Mouse (Mus musculus) urinary bladder, adult 2 months (tissue): ENCODE results near the gene Hps3. TPM values are rescaled to one million over a fixed set of nuclear protein-coding genes. Genes with fewer than 3 reads are reported as not detected.
"Not testable (repeated sequence)": the region's sequence is repeated elsewhere in the genome, so short reads cannot be mapped to it uniquely, and the experiment has no call there.

ENCODE experiments used
- DNase-seq: peaks from one replicate; pipeline ENCODE4 v3.0.0; 2022; ENCODE audit warnings: low spot score
- polyA plus RNA-seq: library from polyadenylated mRNA; depleted of rRNA; stranded (reverse); fragments of >200 nt; gene quantifications from 2 replicates; pipeline ENCODE4 v1.2.3, GENCODE M21; 2012; rRNA removed

The Hps3 gene
- 14.0 and 18.9 TPM in 2 replicates for polyA plus RNA-seq

DNA sequence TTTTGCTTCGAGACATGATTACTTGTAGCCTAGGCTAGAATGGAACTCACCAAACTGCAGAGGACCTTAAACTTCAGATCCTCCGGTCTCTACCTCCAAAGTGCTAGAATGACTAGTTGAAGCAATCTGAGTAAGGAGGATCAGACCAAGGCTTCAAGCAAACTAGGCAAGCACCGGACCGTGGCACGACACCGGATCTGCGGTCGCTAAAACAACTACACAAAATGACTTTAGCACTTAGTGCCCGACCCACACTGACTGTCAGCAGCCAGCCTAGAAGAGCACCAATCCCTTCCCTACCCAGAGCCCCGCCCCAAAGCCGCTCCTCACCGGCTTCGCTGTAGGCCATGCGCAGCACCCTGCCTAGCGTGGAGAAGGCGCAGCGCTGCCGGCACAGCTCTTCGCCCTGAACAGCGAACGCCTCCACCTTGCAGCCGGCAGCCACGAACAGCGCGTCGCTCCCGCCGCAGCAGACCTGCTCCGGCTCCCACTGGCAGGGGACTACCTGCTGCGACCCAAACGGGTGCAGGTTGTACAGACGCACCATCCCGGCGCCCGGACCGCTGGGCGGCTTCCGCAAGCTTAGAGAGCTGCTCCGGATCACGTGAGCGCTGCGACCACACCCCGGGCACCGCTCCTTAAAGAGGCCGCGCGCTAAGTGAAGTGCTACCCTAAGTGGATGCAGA lies at the start of gene Hps3:
Hps3 (minus strand) TSS at position 597 of the 686 bp plus-strand sequence.
- peak; percentile 80 for DNase-seq

DNA sequence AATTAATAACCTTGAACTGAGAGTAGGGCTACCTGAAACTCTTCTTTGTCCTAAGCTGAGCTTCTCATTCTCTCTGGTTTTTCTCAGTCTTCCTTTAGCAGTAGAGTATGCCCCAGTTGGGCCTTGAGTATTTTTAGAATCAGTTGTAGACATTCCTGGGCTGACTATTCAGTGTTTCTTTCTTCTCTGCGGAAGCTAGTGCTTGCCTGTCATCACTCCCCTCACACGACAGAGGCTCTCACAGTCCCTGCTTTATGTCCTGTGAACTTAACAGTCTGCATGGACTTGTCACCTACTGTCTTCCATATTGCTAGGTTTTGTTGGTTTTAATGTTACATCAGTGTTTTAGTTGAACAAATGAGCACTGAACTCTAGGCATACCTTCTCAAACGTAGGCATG lies 47.0 kb upstream of the Hps3 start:
- DNase-seq: no peak

DNA sequence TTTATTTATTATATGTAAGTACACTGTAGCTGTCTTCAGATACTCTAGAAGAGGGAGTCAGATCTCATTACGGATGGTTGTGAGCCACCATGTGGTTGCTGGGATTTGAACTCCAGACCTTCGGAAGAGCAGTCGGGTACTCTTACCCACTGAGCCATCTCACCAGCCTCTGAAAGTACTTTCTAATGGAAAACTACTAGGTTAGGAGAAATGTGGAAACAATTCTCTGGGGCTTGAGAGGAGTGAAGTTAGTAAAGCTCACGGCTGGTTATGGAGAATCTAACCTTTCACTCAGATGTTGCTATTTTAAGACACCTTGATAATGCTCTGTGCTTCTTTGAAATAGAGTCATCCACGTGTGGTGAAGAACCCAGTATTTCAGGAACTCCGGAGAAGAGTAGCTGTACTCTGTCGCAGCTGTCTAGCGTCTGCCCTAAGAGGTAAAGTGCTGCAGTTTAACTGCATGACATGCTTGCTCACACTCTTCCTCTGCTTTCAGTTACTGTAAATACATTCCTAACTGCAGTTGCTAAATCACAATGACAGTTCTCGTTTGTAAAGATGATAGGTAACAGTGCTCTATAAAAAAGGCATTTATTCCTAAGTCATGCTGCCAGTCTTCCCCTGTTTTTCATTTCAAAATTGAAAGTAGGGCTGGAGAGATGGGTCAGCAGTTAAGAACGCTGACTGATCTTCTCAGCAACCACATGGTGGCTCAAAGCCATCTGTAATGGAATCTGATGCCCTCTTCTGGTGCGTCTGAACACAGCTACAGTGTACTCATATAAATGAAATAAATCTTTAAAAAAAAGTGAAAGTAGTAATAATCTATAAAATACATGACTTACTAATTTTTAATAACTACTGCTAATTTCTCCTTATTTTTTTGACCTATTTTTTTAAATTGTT lies 41.3 kb upstream of the Hps3 start:
- no peak for DNase-seq

DNA sequence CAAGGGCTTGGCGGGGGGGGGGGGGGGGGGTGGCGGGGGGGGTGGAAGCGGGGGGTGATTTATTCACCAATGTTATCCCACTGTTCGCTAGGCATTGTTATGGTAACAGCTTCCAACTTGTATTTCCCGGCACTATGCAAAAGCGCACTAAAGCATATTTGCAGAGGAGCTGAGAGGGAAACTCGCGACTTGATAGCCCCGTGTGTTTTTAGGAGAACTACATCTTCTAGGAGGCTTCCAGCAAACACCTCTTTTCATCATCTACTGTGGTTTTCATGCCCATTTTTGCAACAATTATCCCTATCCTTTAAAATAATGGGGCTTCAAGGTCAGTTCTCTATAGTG lies 23.1 kb upstream of the Hps3 start:
- no peak for DNase-seq

DNA sequence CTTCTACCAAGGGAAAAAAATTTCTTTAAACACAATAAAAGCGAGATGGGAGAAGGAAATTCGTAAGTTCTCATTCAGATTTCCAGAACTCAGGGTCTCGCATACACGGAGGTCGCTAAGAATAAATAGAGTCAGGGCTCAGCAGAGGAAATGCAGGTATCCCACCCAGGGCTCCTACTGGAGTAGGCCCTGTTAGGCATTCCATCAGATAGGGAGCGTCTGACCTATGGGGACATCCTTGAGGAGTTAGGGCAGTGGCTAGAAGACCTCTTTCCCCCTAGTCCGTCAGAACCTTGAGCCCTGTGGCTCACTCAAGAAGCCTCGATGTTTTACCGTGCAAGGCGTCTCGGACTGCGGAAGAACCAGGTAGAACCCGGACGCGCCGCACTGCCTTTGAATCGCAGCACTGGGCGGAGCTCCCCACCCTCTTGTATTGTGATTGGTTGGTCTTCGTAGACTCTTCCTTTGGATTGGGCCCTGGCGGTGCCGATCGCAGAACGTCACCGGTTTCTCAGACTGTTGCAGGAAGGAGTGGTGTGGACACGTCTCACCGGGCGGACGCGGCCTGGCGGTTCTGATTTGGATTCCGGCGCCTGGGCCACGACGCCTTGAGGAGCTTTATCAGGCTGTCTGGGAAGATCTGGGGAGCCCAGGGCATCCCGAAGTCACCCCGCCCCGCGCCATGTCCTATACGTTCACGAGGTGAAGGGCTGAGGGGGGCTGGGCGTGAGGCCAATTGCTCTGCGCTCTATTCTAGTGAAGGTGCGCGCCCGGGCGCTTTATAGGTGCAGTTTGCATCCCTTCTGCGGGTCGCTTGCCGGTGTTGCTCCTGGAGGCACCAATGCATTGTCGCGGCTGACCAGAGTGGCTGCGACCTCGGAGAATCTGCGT lies 22.4 kb upstream of the Hps3 start, which contains the start of gene Hltf:
Hltf (plus strand) TSS at position 506 of the 891 bp plus-strand sequence.
- peak; percentile 91 for DNase-seq

DNA sequence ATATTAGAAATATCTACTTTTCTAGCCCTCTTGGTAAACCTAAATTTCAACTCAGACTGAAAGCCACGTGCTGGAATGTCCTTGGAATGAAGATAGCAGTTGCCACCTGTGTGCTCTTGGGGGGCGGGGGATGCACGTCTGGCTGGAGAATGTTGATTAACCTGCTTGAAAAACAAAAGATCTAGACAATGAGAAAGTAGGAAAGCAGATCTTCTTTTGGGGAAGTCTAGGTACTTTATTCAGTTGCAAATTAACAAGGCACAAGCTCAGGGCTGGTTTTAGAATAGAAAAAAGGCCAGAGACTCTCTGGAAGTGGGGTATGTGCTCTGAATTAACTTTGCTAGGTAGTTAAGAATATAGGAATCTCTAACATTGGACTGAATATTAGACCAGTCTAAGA lies 9.6 kb upstream of the Hps3 start:
- DNase-seq: not testable (repeated sequence)

DNA sequence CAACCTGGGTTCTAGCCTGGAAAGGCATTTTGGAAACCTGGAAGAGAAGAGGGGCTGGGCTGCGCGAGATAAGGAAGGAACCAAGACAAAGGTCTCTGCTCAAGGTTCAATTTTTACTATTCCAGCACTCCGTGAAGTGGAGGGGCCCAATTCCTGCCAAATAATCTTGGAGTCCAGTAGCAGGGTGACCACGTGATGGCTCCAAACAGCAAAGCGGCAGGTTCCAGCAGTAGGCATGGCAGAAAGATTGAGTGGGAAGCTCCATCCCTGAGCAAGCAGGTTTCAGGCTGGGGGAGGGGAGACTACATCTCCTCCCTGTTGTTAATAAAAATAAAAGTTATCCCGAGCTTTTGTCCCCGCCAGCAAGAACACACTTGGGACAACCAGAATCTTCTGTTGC lies 6.3 kb upstream of the Hps3 start:
- DNase-seq: not testable (repeated sequence)

DNA sequence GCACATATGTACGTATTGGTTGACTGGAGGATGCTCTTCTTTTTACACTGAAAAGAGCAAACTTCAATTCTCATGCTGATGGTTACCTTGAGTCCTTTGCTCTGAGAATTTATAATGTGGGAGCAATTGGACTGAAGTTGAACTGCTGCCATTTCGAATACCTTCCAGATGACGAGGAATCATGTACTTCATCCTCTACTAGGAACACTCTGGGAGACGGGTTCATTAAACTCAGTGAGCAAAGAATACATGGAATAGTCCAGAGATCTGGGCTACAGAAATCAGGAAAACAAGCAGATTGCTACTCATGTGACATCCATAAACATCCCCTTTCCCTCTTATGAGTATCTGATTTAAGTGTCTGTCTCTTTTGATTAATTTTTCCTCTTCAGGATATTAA lies 954 bp upstream of the Hps3 start:
- no peak for DNase-seq

DNA sequence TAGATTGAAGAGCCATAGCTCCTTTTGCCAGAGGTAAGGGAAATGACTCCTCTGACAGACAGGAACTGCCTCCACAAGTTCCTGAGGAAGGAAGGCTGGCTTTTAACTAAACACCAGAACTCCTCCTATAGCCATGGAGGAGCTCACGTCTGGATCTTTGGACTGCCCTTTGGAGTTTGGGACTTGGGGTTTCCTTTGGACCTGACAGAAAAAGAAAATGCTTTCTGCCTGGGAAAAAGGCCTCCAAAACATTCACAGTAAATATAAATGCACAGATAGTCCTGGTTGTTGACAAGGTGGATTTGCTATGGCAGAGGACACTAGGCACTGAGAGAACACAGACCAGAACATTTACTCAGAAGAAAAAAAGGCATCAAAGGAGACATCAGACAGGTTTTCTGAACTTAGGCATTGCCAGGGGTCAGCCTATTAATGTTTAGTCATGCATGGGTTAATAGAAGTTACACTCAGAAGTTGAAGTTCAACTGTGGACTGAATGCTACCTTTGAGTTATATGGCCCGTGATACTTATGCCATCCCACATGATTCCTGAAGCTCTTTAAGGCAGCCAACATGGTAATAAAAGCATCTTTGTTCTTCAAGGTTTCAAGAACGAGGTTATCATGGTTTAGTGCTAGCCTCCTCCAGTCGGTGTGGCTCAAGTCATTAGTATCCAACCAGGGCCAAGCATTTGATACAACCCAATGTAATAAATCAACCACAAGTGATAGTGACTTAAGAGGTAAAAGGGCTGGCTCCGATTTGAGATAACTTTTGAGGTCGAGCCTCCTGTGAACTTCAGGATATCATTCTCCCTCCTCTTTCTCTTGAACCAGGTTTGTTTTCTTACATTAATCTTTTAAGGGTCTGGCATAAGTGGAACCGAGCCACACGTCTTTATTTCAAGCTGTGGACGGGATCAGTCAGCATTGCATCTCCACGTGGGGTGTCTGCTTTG lies 1.1 kb downstream of the Hps3 start:
- no peak for DNase-seq

DNA sequence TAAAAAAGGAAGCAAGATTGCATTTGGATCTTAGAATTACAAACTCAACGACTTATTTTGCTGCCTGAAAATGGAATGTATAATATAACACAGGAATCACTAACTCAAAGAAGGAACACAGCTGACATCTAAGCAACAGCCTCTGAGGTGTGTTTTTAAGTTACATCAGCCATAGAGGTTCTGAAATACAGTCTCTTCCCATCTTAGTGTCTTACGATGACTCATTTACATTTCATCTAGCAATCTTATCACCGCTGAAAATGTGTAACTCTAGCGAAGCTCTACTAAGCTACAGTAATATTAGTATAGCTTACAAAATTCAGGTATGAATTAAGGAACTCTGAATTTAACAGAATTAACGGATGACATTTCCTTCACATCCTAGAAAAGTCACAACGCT lies 4.3 kb downstream of the Hps3 start:
- no peak for DNase-seq

DNA sequence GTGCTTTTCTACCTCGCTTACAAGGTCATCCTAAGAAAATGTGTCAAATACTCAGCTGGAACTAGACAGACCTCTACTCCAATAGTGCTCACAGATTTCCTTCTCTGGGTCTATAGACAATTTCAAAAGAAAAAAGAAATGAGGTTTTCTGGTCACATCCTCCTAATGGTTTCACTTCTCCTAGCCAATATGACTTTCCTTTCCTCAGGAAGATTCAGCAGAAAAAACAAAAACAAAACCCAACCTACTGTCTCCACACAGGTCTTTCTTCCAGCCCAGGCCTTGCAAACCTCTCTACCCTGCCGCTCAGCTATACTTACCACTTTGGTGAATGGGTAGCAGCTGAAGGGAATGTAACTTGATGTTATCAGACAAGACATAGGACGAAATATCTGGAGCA lies 6.5 kb downstream of the Hps3 start:
- DNase-seq: no peak

DNA sequence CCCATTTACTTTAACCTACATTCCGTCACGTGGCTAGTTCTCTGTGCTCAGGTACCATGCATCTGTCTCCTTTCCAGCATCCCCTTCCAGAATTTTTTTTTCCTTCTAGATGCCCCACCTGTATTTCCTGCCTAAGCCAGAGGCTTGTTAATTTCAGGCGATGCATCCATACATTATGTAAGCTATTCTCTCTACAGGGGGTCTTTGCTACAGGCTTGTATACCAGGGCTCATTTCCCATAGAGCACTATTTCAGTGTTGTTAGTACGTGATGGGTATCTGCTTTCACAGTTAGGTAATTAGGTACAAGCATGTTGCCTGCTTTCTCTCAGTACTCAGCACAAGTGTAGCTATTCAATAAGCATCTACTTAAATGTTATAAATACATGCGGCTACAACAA lies 7.3 kb downstream of the Hps3 start:
- DNase-seq: no peak

DNA sequence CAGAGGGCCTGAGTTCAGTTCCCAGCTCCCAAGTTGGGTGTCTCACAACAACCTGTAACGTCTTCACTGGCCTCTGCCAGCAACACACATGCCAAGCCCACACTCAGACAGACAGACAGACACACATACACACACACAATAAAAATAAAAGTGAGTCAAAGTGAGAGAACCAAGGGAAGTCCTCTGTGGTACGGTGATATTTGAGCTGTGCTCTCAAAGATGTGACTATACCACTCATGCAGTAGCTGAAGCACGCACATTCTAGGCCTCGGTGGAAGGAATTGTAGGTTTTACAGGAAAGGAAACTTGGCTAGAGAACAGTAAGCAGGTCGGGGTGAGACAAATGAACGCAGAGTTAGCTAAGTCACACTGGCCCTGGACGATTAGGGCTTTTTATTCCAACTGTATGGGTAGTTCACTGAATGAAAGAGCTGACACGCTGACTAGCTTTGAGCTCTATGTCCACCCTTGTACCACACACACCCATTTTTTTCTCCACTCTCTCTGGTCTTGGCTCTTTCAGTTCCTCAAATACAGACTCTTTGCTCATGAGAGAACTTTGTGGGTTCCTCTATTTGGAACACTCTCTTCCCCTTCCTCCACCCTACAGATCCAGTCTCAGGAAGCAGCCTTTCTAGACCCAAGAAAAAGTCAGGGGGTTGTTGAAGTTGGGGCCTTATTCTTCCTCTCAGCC lies 8.0 kb downstream of the Hps3 start:
- DNase-seq: no peak

DNA sequence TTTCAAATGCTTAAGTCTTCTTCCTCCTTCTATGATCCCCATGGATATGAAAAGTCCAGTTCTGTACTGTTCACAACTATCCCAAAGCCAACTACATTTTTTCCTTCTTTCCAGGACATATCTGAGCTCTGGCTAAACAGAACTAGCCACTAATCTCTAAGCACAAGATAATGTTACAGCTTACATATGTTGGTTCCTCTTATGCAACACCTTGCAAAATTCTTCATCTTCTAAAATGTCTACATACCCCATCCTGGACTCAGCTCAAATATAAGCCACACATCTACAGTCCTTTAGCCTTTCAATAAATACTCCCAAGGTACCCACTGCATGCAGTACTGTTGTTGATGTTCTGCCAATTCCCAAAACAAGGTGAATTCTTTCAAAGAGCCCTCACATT lies 8.6 kb downstream of the Hps3 start:
- no peak for DNase-seq

DNA sequence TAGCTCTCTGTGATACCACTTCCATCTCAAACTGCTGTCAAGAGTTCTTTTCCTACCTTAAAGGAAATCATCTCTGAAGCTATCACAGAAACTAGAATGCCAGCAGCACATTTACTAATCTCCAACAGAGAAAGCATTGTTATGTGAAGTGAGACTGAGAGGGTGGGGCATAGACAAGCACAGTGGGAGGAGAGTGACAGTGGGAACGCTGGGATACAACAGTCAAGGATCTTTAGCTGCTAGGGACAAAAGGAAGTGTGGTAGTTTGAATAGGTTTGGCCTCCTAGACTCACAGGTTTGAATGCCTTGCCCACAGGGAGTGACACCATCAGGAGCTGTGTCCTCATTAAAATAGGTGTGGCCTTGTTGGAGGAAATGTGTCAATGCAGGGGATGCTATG lies 11.3 kb downstream of the Hps3 start:
- DNase-seq: no peak

DNA sequence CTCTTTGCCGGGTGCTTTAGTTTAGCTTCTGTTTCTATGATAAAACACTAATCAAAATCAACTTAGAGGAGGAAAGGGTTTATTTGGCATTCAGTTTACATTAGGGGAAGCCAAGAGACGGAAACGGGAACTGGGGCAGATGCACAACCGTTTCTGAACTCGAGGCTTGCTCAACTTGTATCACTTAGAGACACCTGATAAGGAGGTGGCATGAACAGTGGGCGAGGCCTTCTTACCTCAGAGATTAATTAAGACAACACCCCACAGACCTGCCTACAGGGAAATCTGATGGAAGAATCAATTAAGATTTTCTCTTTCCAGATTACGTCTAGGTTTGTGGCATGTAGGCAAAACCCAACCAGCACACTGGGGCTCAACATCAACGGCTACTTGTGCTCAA lies 17.0 kb downstream of the Hps3 start:
- no peak for DNase-seq

DNA sequence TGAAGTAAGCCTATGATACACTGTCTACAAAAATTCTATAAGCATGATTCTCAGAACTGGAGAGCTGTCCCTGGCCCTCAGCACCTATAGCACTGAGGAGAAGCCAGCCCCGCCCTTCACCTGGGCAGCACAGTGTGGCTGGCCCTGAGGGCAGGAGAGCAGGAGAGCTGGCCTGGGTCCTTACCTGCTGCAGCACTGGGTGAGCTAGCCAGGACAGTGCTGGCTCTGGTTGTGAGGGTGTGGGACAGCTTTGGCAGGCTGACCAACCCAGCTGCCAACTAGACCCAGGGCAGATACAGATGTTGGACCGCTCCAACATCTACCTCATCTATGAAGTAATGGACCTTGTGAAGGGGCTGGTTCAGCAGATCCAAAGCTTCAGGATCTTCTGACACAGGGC lies 20.7 kb downstream of the Hps3 start:
- no peak for DNase-seq

DNA sequence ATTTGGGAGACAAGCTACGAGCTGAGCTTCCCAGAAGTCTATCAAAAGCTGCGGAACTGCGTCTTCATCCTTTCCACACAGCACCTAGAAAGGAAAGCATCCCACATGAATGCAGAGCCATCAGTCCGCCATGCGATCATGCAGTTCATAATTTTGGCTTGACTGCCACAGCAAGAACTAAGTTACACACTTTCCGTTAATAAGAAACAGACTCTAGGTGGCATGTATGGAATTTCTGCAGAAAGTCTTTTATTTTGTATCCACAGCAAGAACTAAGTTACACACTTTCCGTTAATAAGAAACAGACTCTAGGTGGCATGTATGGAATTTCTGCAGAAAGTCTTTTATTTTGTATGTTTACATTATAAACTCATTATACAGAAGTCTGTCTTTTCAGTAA lies 24.2 kb downstream of the Hps3 start:
- not testable (repeated sequence) for DNase-seq

DNA sequence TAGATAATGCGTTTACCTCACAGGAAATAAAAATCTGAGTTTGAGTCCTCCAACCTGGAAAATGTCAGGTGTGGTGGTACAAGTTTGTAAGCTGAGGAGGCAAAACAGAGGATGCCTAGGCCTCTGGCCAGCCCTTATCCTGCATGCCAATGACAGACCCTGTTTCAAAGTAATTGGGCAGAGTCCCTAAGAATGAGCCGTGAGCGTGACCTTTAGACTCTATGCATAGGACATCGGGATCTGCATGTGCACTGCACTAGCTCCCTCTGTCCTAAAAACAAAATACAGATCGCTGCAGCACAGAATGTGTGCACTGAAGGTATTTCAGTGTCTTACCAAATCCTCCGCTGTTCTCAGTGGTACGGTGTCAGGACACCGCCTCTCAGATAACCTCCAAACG lies 24.7 kb downstream of the Hps3 start:
- DNase-seq: no peak

DNA sequence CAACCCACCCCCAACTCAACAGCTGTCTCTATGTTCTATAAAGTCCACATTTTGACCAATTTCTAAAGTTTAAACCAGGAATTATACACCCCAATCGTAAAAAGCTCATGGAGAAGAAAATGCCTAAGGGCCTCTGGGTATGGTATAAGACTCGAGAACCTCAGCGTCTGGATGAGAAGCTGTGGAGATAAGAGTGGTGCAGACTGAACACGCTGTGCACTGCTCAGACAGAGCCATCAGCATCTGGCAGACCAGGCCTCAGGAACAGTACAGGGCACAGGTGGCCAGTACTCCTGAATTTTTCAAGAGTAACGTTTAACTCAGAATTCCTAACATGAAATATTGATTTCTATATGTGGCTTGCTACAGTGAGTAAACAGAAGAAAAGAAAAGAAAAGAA lies 27.4 kb downstream of the Hps3 start:
- no peak for DNase-seq
